Mouse (Mus musculus) neural tube, embryonic 13.5 days (tissue): Measurements from ENCODE around the gene Tcerg1l. TPM values are rescaled to one million over a fixed set of nuclear protein-coding genes. Genes with fewer than 3 reads are reported as not detected.

ENCODE experiments used
- ATAC-seq: fragments of 200-750 bp; cut with Nextera tagmentation; 2 replicates; pipeline ENCODE4 v1.8.0; 2017; ENCODE audit warnings: low read depth, mild to moderate bottlenecking, moderate TSS enrichment, moderate library complexity
- H3K27ac ChIP-seq: fragments of 300-500 bp; sonication (generic); replicated peaks from 2 replicates; pipeline ENCODE4 v1.5.1; 2015; ENCODE audit warnings: moderate library complexity, mild to moderate bottlenecking, inconsistent platforms
- H3K27me3 ChIP-seq: fragments of 300-500 bp; sonication (generic); 2 replicates; pipeline ENCODE4 v1.6.1; 2015; ENCODE audit warnings: mild to moderate bottlenecking, inconsistent platforms
- H3K36me3 ChIP-seq: fragments of 300-500 bp; sonication (generic); 2 replicates; pipeline ENCODE4 v1.6.1; 2015; ENCODE audit warnings: mild to moderate bottlenecking, inconsistent platforms
- H3K4me1 ChIP-seq: fragments of 300-500 bp; sonication (generic); replicated peaks from 2 replicates; pipeline ENCODE4 v1.6.1; 2015; ENCODE audit warnings: inconsistent platforms
- H3K4me2 ChIP-seq: fragments of 300-500 bp; sonication (generic); 2 replicates; pipeline ENCODE4 v1.6.1; 2015; ENCODE audit warnings: inconsistent platforms, mild to moderate bottlenecking, moderate library complexity
- H3K4me3 ChIP-seq: fragments of 300-500 bp; sonication (generic); 2 replicates; pipeline ENCODE4 v1.5.1; 2015; ENCODE audit warnings: mild to moderate bottlenecking, inconsistent platforms
- H3K9ac ChIP-seq: fragments of 300-500 bp; sonication (generic); 2 replicates; pipeline ENCODE4 v1.6.1; 2015; ENCODE audit warnings: moderate library complexity, mild to moderate bottlenecking, inconsistent platforms
- H3K9me3 ChIP-seq: fragments of 300-500 bp; sonication (generic); 2 replicates; pipeline ENCODE4 v1.6.1; 2016; ENCODE audit warnings: inconsistent platforms
- WGBS: fragments of 180-500 bp; shearing (Covaris S2); methylation state at CpG from one replicate; pipeline ENCODE4 v1.1.7; 2015; 5-methylcytosine and 5-hydroxymethylcytosine counted together
- polyA plus RNA-seq: library from polyadenylated mRNA; unstranded; fragments of >200 nt; fragmentation: Nextera tagmentation; extraction: Ambion mirVana; gene quantifications from 2 replicates; pipeline ENCODE4 v1.2.1, GENCODE M21; 2015

The Tcerg1l gene
- polyA plus RNA-seq, 1 experiment from 2014 or later = 29.4 TPM

GRCm38 (mm10) chr7:138205124-138205523 is 192.4 kb downstream of the Tcerg1l start:
- ATAC-seq = no peak
- H3K9me3 ChIP-seq = no peaks in the 10 kb centered on the region
- no peak overlapping the region for H3K4me2 ChIP-seq
- no peak overlapping the region for H3K4me3 ChIP-seq
- no peak overlapping the region for H3K27ac ChIP-seq
- no peaks in the 10 kb centered on the region for H3K27me3 ChIP-seq
- no peaks in the 10 kb centered on the region for H3K36me3 ChIP-seq
- H3K4me1 ChIP-seq = peaks cover 15% of the 10 kb centered on the region
- H3K9ac ChIP-seq = no peak overlapping the region
- WGBS = 88% methylated on average over 2 of the region's 2 CpGs

- no peaks in the 10 kb centered on the region for H3K27me3 ChIP-seq
- no peak for ATAC-seq
- H3K4me2 ChIP-seq = no peak overlapping the region
- no peak overlapping the region for H3K4me3 ChIP-seq
- peaks cover 19% of the 10 kb centered on the region for H3K4me1 ChIP-seq
- no peaks in the 10 kb centered on the region for H3K9me3 ChIP-seq
- WGBS = 75% methylated on average over 15 of the region's 15 CpGs
- no peak overlapping the region for H3K9ac ChIP-seq
- H3K36me3 ChIP-seq = no peaks in the 10 kb centered on the region
- no peak overlapping the region for H3K27ac ChIP-seq
Measured at GRCm38 (mm10) chr7:138202162-138202832, 195.2 kb downstream of the Tcerg1l start.

GRCm38 (mm10) chr7:138199333-138200058 is 198.0 kb downstream of the Tcerg1l start:
- peaks cover 19% of the 10 kb centered on the region for H3K4me1 ChIP-seq
- no peaks in the 10 kb centered on the region for H3K27me3 ChIP-seq
- peak; percentile 59; the same call in 1 of the 2 replicates for ATAC-seq
- H3K4me2 ChIP-seq = no peak overlapping the region
- no peak overlapping the region for H3K9ac ChIP-seq
- H3K27ac ChIP-seq = peak overlapping the region; percentile 42; the same call in 1 of the 2 replicates
- 17% methylated on average over 10 of the region's 10 CpGs for WGBS
- no peaks in the 10 kb centered on the region for H3K9me3 ChIP-seq
- H3K36me3 ChIP-seq = no peaks in the 10 kb centered on the region
- H3K4me3 ChIP-seq = no peak overlapping the region

GRCm38 (mm10) chr7:138196139-138196538 is 201.4 kb downstream of the Tcerg1l start:
- H3K9me3 ChIP-seq = no peaks in the 10 kb centered on the region
- H3K4me3 ChIP-seq = no peak overlapping the region
- no peak overlapping the region for H3K27ac ChIP-seq
- 89% methylated on average over 2 of the region's 2 CpGs for WGBS
- no peak overlapping the region for H3K4me2 ChIP-seq
- H3K36me3 ChIP-seq = no peaks in the 10 kb centered on the region
- peaks cover 19% of the 10 kb centered on the region for H3K4me1 ChIP-seq
- no peak for ATAC-seq
- H3K27me3 ChIP-seq = no peaks in the 10 kb centered on the region
- no peak overlapping the region for H3K9ac ChIP-seq

- no peak overlapping the region for H3K4me2 ChIP-seq
- no peaks in the 10 kb centered on the region for H3K36me3 ChIP-seq
- no peak overlapping the region for H3K27ac ChIP-seq
- H3K4me1 ChIP-seq = no peaks in the 10 kb centered on the region
- no peaks in the 10 kb centered on the region for H3K27me3 ChIP-seq
- no peak for ATAC-seq
- H3K9me3 ChIP-seq = no peaks in the 10 kb centered on the region
- 88% methylated on average over 5 of the region's 5 CpGs for WGBS
- no peak overlapping the region for H3K9ac ChIP-seq
- no peak overlapping the region for H3K4me3 ChIP-seq
Measured at GRCm38 (mm10) chr7:138184197-138184596, 213.3 kb downstream of the Tcerg1l start.

- no peak overlapping the region for H3K4me3 ChIP-seq
- H3K4me2 ChIP-seq = no peak overlapping the region
- no peaks in the 10 kb centered on the region for H3K27me3 ChIP-seq
- H3K36me3 ChIP-seq = no peaks in the 10 kb centered on the region
- H3K27ac ChIP-seq = no peak overlapping the region
- WGBS = 65% methylated on average over 3 of the region's 3 CpGs
- no peak overlapping the region for H3K9ac ChIP-seq
- H3K4me1 ChIP-seq = no peaks in the 10 kb centered on the region
- no peaks in the 10 kb centered on the region for H3K9me3 ChIP-seq
- ATAC-seq = no peak
Measured at GRCm38 (mm10) chr7:138182216-138182615, 215.3 kb downstream of the Tcerg1l start.

- Histone ChIP-seq H3K4me2 (no peak overlapping the region), H3K27me3 (no peaks in the 10 kb centered on the region), H3K27ac (no peak overlapping the region), H3K9me3 (no peaks in the 10 kb centered on the region), H3K36me3 (no peaks in the 10 kb centered on the region), H3K4me3 (no peak overlapping the region), H3K4me1 (0 out of 2 replicates have a peak, but pooled peaks cover 5% of the 10 kb centered on the region), H3K9ac (no peak overlapping the region)
- no peak for ATAC-seq
- WGBS = 88% methylated on average over 2 of the region's 2 CpGs
Measured at GRCm38 (mm10) chr7:138178617-138179016, 218.9 kb downstream of the Tcerg1l start.

- no peak overlapping the region for H3K4me2 ChIP-seq
- no peak overlapping the region for H3K9ac ChIP-seq
- H3K9me3 ChIP-seq = no peaks in the 10 kb centered on the region
- H3K4me3 ChIP-seq = no peak overlapping the region
- H3K27me3 ChIP-seq = no peaks in the 10 kb centered on the region
- H3K27ac ChIP-seq = no peak overlapping the region
- H3K36me3 ChIP-seq = no peaks in the 10 kb centered on the region
- 0 out of 2 replicates have a peak, but pooled peaks cover 5% of the 10 kb centered on the region for H3K4me1 ChIP-seq
- no peak for ATAC-seq
- 69% methylated on average over 2 of the region's 2 CpGs for WGBS
Measured at GRCm38 (mm10) chr7:138176026-138176425, 221.5 kb downstream of the Tcerg1l start.

GRCm38 (mm10) chr7:138170389-138170788 is 227.1 kb downstream of the Tcerg1l start:
- Histone ChIP-seq H3K36me3 (no peaks in the 10 kb centered on the region), H3K4me2 (no peak overlapping the region), H3K27ac (no peak overlapping the region), H3K27me3 (no peaks in the 10 kb centered on the region), H3K9ac (no peak overlapping the region), H3K9me3 (no peaks in the 10 kb centered on the region), H3K4me3 (no peak overlapping the region), H3K4me1 (no peaks in the 10 kb centered on the region)
- no peak for ATAC-seq
- WGBS = 86% methylated on average over 4 of the region's 4 CpGs
